8 mouse cellular contexts compared by ENCODE assay signal in genomic region chr4:136069954-136070353, GRCm38 (mm10). TPM values are rescaled to one million over a fixed set of nuclear protein-coding genes. Genes with fewer than 3 reads are reported as not detected.
DNase-seq lines count a peak whose midpoint lies in the region; ATAC-seq lines count a peak whose summit lies in the region.

No protein-coding gene starts in this region.

- peak overlapping the region; percentile 45; the same call in 1 of the 2 replicates for H3K9ac ChIP-seq in embryonic facial prominence, embryonic 14.5 days (ENCODE audit: low read depth, low read length)
- no peak overlapping the region for H3K9ac ChIP-seq in stomach, embryonic 14.5 days (replicated peaks; ENCODE audit: low read depth, low read length)

- no peak overlapping the region; the same call in 1 of the 2 replicates for H3K27ac ChIP-seq in embryonic facial prominence, embryonic 14.5 days (replicated peaks; ENCODE audit: low read depth, low read length)
- H3K27ac ChIP-seq in stomach, embryonic 14.5 days (ENCODE audit: low read length) = no peak overlapping the region

- DNase-seq in A20 (ENCODE audit: low read depth, low spot score) = peak; percentile 88
- peak; percentile 86 for DNase-seq in adrenal gland, postnatal 25 days
- DNase-seq in embryonic facial prominence, embryonic 14.5 days (ENCODE audit: low spot score) = peak; percentile 85
- peak; percentile 69 to 81 for DNase-seq in heart, adult 9 months (ENCODE audit: low spot score in 2 of 2)
- DNase-seq in kidney, adult 8-10 months = peak; percentile 77 to 84
- peak; percentile 76 for DNase-seq in liver
- peak; percentile 94 for DNase-seq in naive thymus-derived CD4-positive, alpha-beta T cell, adult 2 months (ENCODE audit: low read depth)

- no peaks in the 10 kb centered on the region for H3K36me3 ChIP-seq in embryonic facial prominence, embryonic 14.5 days (ENCODE audit: control insufficient read depth, insufficient read depth, low read length)
- H3K36me3 ChIP-seq in stomach, embryonic 14.5 days (ENCODE audit: control insufficient read depth, insufficient read depth, low read length) = no peaks in the 10 kb centered on the region

- H3K4me1 ChIP-seq in embryonic facial prominence, embryonic 14.5 days (ENCODE audit: control insufficient read depth, insufficient read depth, low read length) = peaks cover 7% of the 10 kb centered on the region
- no peaks in the 10 kb centered on the region for H3K4me1 ChIP-seq in stomach, embryonic 14.5 days (ENCODE audit: control insufficient read depth, insufficient read depth, low read length)

- H3K27me3 ChIP-seq in embryonic facial prominence, embryonic 14.5 days (replicated peaks; ENCODE audit: control insufficient read depth, insufficient read depth, low read length) = no peaks in the 10 kb centered on the region
- no peaks in the 10 kb centered on the region for H3K27me3 ChIP-seq in stomach, embryonic 14.5 days (ENCODE audit: control insufficient read depth, insufficient read depth, low read length)

- WGBS in embryonic facial prominence, embryonic 14.5 days = 2% methylated on average over 18 of the region's 18 CpGs
- WGBS in stomach, embryonic 14.5 days = 3% methylated on average over 18 of the region's 18 CpGs

- H3K9me3 ChIP-seq in embryonic facial prominence, embryonic 14.5 days (ENCODE audit: control insufficient read depth, low read length) = no peaks in the 10 kb centered on the region
- H3K9me3 ChIP-seq in stomach, embryonic 14.5 days (ENCODE audit: control insufficient read depth, low read depth, low read length) = no peaks in the 10 kb centered on the region

- H3K4me3 ChIP-seq in embryonic facial prominence, embryonic 14.5 days (ENCODE audit: low read depth, low read length) = no peak overlapping the region
- H3K4me3 ChIP-seq in stomach, embryonic 14.5 days (ENCODE audit: low read depth, low read length) = no peak overlapping the region

- peak overlapping the region; percentile 20; the same call in 1 of the 2 replicates for H3K4me2 ChIP-seq in embryonic facial prominence, embryonic 14.5 days (ENCODE audit: low read depth, low read length)
- no peak overlapping the region for H3K4me2 ChIP-seq in stomach, embryonic 14.5 days (replicated peaks; ENCODE audit: low read depth, low read length)

- peak; percentile 70 for ATAC-seq in embryonic facial prominence, embryonic 14.5 days (ENCODE audit: low read depth)
- ATAC-seq in stomach, embryonic 14.5 days (ENCODE audit: insufficient number of reproducible peaks, insufficient read depth, low FRiP score, low read depth) = peak; percentile 56; the same call in 1 of the 2 replicates

RNA-seq across cellular contexts. Expression of gene Rpl11, which starts 16.7 kb away (rescaled TPM):
- total RNA-seq in adrenal gland, postnatal 25 days (2021) = 605 and 780 TPM in 2 replicates
- 528 and 551 TPM in 2 replicates for polyA plus RNA-seq in embryonic facial prominence, embryonic 14.5 days (2014; fragmentation: Nextera tagmentation; extraction: Ambion mirVana)
- 506 and 533 TPM in 2 replicates for polyA plus RNA-seq in stomach, embryonic 14.5 days (2014; fragmentation: Nextera tagmentation; extraction: Ambion mirVana)

RNA-seq across cellular contexts. Expression of gene Eloa, which starts 48.4 kb away (rescaled TPM):
- total RNA-seq in adrenal gland, postnatal 25 days (2021) = 40.8 and 42.3 TPM in 2 replicates
- polyA plus RNA-seq in embryonic facial prominence, embryonic 14.5 days (2014; fragmentation: Nextera tagmentation; extraction: Ambion mirVana) = 47.2 and 48.0 TPM in 2 replicates
- 39.8 and 43.9 TPM in 2 replicates for polyA plus RNA-seq in stomach, embryonic 14.5 days (2014; fragmentation: Nextera tagmentation; extraction: Ambion mirVana)
